Mouse (Mus musculus): ENCODE results near the gene Wdpcp. TPM values are rescaled to one million over a fixed set of nuclear protein-coding genes. Genes with fewer than 3 reads are reported as not detected.

Wdpcp gene
- polyA plus RNA-seq, 1 experiment, result 1.5 TPM

DNA sequence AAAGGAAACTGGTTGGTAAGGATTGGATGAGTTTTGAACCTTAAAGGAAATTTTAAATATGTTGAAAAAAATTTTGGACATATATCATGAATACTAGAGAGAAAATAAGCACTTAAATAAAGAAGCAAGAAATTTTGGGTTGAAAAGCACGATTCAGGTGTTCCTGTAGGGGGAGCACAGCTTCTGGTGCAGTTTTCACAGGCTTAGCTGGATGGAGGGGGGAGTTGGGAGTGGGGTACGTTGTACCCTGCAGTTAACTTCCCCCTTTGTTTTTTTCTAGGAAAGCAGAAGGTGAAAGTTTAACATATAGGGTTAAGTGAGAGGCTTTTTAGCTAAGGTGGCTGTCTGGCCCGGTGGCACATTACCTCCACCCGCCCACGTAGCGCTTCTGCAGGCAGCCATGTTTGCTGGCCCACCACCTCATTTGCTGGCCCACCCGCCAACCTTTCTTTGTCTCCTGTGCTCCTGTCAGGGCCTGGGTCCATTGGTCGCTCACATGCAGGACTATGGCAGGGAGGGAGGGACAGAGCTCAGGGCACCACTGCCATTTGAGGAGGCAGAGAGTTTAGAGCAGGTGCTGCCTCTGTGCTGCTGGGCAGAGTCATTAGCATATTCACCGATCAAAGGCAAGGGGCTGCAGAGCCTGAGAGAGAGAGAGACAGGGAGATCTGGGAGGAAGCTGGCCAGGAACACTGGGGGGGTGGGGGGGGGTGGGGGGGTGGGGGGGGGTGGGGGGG is 62.3 kb downstream of the Wdpcp start:
- Histone ChIP-seq H3K27ac (ENCODE audit: insufficient read depth, low read depth, low read length) (no peak overlapping the region), H3K36me3 (ENCODE audit: control insufficient read depth, insufficient read depth, low read length) (no peaks in the 10 kb centered on the region), H3K4me1 (ENCODE audit: control insufficient read depth, insufficient read depth, insufficient read length, low read length) (no peaks in the 10 kb centered on the region), H3K27me3 (ENCODE audit: control insufficient read depth, insufficient read depth, low read length) (no peaks in the 10 kb centered on the region), H3K4me3 (ENCODE audit: low read depth, low read length) (no peak overlapping the region)
- 77% methylated on average over 9 of the region's 9 CpGs for WGBS
- no peak for TF ChIP-seq POLR2A (IDR thresholded peaks at IDR 0.05; ENCODE audit: low read depth, low read length)
- no peak for TF ChIP-seq CTCF (IDR thresholded peaks at IDR 0.05; ENCODE audit: extremely low read depth, insufficient read length, insufficient replicate concordance, low read depth, low read length)

DNA sequence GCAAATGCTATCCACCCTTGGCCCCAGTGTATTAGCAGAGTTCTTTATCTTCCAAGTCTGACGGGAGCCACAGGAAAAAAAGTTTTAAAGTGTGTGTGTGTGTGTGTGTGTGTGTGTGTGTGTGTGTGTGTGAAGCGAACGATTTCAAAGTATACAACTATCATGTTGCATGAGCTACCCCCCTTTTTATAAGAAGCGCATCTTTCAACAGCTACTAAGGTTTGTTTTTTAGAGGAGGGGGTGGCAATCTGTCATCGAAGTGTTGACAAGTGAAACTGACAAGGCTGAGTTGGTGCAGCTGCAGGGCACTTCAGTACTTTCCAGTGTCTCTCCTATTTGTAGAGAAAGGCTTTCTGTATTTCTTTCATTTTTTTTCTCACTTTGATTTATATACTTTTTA is 66.3 kb downstream of the Wdpcp start:
- Histone ChIP-seq H3K27me3 (ENCODE audit: control insufficient read depth, insufficient read depth, low read length) (no peaks in the 10 kb centered on the region), H3K27ac (ENCODE audit: insufficient read depth, low read depth, low read length) (no peak overlapping the region), H3K36me3 (ENCODE audit: control insufficient read depth, insufficient read depth, low read length) (no peaks in the 10 kb centered on the region), H3K4me1 (ENCODE audit: control insufficient read depth, insufficient read depth, insufficient read length, low read length) (no peaks in the 10 kb centered on the region), H3K4me3 (ENCODE audit: low read depth, low read length) (no peak overlapping the region)
- TF ChIP-seq POLR2A (IDR thresholded peaks at IDR 0.05; ENCODE audit: low read depth, low read length) (no peak), CTCF (IDR thresholded peaks at IDR 0.05; ENCODE audit: extremely low read depth, insufficient read length, insufficient replicate concordance, low read depth, low read length) (no peak)
- 30% methylated on average over 5 of the region's 5 CpGs for WGBS

DNA sequence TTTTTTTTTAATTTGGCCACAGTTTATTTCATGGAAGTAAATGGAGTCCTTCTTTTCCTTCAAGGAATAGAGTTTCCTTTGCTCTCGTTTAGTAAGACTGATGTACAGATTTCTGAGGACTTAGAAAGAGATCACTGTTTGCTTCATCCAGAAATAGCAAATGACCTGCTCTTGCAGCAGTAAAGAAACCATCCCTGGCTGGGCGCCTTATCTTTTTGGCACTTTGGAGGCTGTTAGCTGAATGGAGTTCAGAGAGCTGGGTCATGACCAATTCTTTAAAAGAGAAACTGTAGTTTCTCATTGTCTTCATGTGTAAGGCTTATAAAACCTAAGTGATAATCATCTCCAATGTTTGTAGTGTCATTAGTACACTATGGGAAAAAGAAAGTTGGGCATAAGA is 67.5 kb downstream of the Wdpcp start:
- no peak overlapping the region for H3K4me3 ChIP-seq (ENCODE audit: low read depth, low read length)
- H3K27ac ChIP-seq (ENCODE audit: insufficient read depth, low read depth, low read length), result no peak overlapping the region
- no peaks in the 10 kb centered on the region for H3K36me3 ChIP-seq (ENCODE audit: control insufficient read depth, insufficient read depth, low read length)
- TF ChIP-seq POLR2A (IDR thresholded peaks at IDR 0.05; ENCODE audit: low read depth, low read length) (no peak), CTCF (IDR thresholded peaks at IDR 0.05; ENCODE audit: extremely low read depth, insufficient read length, insufficient replicate concordance, low read depth, low read length) (no peak)
- WGBS, result 19% methylated on average over 2 of the region's 2 CpGs
- H3K27me3 ChIP-seq (ENCODE audit: control insufficient read depth, insufficient read depth, low read length), result no peaks in the 10 kb centered on the region
- no peaks in the 10 kb centered on the region for H3K4me1 ChIP-seq (ENCODE audit: control insufficient read depth, insufficient read depth, insufficient read length, low read length)

DNA sequence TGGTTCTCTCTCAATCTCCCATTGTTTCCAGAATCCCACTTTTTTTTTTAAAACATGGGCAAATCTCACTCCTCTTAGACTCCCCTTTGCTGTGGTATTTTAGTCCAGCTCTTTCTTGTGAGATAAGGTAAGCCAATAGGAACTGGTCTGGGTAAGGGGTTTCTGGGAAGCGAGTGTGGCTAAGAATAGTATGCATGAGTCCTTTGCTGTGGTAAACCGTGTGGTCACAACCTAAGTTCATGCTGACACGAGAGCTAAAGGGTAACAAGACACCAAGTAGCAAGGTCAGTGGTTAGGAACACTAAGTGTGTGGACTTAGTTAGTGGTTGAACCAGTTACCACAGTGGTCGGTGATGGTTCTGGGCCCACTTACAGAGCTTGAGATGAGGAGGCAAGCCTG is 72.2 kb downstream of the Wdpcp start:
- WGBS, result 71% methylated on average over 4 of the region's 4 CpGs
- no peaks in the 10 kb centered on the region for H3K27me3 ChIP-seq (ENCODE audit: control insufficient read depth, insufficient read depth, low read length)
- TF ChIP-seq CTCF (IDR thresholded peaks at IDR 0.05; ENCODE audit: extremely low read depth, insufficient read length, insufficient replicate concordance, low read depth, low read length) (no peak), POLR2A (IDR thresholded peaks at IDR 0.05; ENCODE audit: low read depth, low read length) (no peak)
- H3K36me3 ChIP-seq (ENCODE audit: control insufficient read depth, insufficient read depth, low read length), result no peaks in the 10 kb centered on the region
- no peak overlapping the region for H3K27ac ChIP-seq (ENCODE audit: insufficient read depth, low read depth, low read length)
- no peaks in the 10 kb centered on the region for H3K4me1 ChIP-seq (ENCODE audit: control insufficient read depth, insufficient read depth, insufficient read length, low read length)
- no peak overlapping the region for H3K4me3 ChIP-seq (ENCODE audit: low read depth, low read length)

GRCm38 (mm10) chr11:21646136-21646535 is 74.1 kb downstream of the Wdpcp start:
- no peak for TF ChIP-seq POLR2A (IDR thresholded peaks at IDR 0.05; ENCODE audit: low read depth, low read length)
- no peak for TF ChIP-seq CTCF (IDR thresholded peaks at IDR 0.05; ENCODE audit: extremely low read depth, insufficient read length, insufficient replicate concordance, low read depth, low read length)
- 72% methylated on average over 3 of the region's 3 CpGs for WGBS

DNA sequence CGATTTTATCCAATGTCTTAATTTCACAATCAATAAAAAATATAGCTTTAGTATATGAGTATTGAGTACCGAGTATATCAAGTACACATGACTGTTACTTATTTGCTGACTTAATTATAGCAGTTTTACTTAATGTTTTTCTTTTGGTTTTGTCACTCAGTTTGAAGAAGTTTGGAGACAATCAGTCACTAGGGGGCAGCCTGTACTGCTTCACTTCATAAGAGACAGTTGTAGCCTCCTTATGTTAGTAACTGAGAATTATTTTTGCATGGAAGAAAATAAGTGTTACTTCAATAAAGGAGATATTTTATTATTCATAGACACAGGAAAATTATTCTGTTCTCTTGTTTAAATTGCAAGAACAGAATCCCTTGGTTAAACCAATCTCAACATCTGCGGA is 87.0 kb downstream of the Wdpcp start:
- H3K27ac ChIP-seq (ENCODE audit: insufficient read depth, low read depth, low read length), result no peak overlapping the region
- no peaks in the 10 kb centered on the region for H3K36me3 ChIP-seq (ENCODE audit: control insufficient read depth, insufficient read depth, low read length)
- no peaks in the 10 kb centered on the region for H3K27me3 ChIP-seq (ENCODE audit: control insufficient read depth, insufficient read depth, low read length)
- H3K4me3 ChIP-seq (ENCODE audit: low read depth, low read length), result no peak overlapping the region
- H3K4me1 ChIP-seq (ENCODE audit: control insufficient read depth, insufficient read depth, insufficient read length, low read length), result no peaks in the 10 kb centered on the region
- WGBS, result 70% methylated on average over 3 of the region's 3 CpGs
- TF ChIP-seq POLR2A (IDR thresholded peaks at IDR 0.05; ENCODE audit: low read depth, low read length) (no peak), CTCF (IDR thresholded peaks at IDR 0.05; ENCODE audit: extremely low read depth, insufficient read length, insufficient replicate concordance, low read depth, low read length) (no peak)

More at GRCm38 (mm10) chr11:21646136-21646535, 74.1 kb downstream of the Wdpcp start:
- H3K4me1 ChIP-seq (ENCODE audit: control insufficient read depth, insufficient read depth, insufficient read length, low read length), result no peaks in the 10 kb centered on the region
- no peaks in the 10 kb centered on the region for H3K27me3 ChIP-seq (ENCODE audit: control insufficient read depth, insufficient read depth, low read length)
- H3K36me3 ChIP-seq (ENCODE audit: control insufficient read depth, insufficient read depth, low read length), result no peaks in the 10 kb centered on the region
- H3K4me3 ChIP-seq (ENCODE audit: low read depth, low read length), result no peak overlapping the region
- H3K27ac ChIP-seq (ENCODE audit: insufficient read depth, low read depth, low read length), result no peak overlapping the region

GRCm38 (mm10) chr11:21677034-21677433 is 105.0 kb downstream of the Wdpcp start:
- Histone ChIP-seq H3K4me1 (ENCODE audit: control insufficient read depth, insufficient read depth, insufficient read length, low read length) (no peaks in the 10 kb centered on the region), H3K36me3 (ENCODE audit: control insufficient read depth, insufficient read depth, low read length) (no peaks in the 10 kb centered on the region), H3K27me3 (ENCODE audit: control insufficient read depth, insufficient read depth, low read length) (no peaks in the 10 kb centered on the region), H3K27ac (ENCODE audit: insufficient read depth, low read depth, low read length) (no peak overlapping the region), H3K4me3 (ENCODE audit: low read depth, low read length) (no peak overlapping the region)
- 67% methylated on average over 2 of the region's 2 CpGs for WGBS
- TF ChIP-seq CTCF (IDR thresholded peaks at IDR 0.05; ENCODE audit: extremely low read depth, insufficient read length, insufficient replicate concordance, low read depth, low read length), result no peak
- TF ChIP-seq POLR2A (IDR thresholded peaks at IDR 0.05; ENCODE audit: low read depth, low read length), result no peak
